Mouse (Mus musculus) gastrocnemius, postnatal 10 days (tissue): ENCODE measurements at regions not wholly inside any gene's neighbourhood (a gene's known extent, or its start where the extent isn't known, plus 50 kb on each side); places are given as distances from the start of the nearest gene placed in this dataset.
A peak's percentile ranks its signal among the peaks of the same experiment; 100 is the strongest.
"Not testable (repeated sequence)": the region's sequence is repeated elsewhere in the genome, so short reads cannot be mapped to it uniquely, and the experiment has no call there.

Experiments
- DNase-seq: peaks from one replicate; pipeline ENCODE4 v3.0.0; 2021; ENCODE audit warnings: mixed read lengths

DNA sequence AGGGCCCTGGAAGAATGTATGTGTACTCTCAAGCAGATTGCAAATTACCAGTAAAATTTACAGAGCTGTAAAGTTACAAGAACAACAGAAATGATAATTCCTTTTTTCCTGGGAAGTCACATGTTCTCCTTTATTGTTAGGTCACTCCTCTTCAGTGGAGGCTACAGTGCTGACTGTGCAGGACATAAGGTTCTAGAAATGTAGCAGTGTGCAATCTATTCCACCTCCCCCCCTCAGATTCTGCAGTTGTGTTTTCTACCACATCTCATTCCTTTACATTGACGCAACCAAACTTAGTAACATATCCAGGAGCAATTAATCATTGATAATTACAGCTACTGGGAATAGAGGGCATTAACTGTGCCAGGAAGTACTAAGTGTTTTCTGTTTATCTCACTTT is 385.3 kb upstream of the Tnc start:
- DNase-seq = no peak

- no peak for DNase-seq
Measured at GRCm38 (mm10) chr4:64437744-64438594, 391.2 kb upstream of the Tnc start.

- no peak for DNase-seq
Measured at GRCm38 (mm10) chr4:64451442-64451841, 404.6 kb upstream of the Tnc start.

GRCm38 (mm10) chr4:64451946-64452345 is 405.1 kb upstream of the Tnc start:
- no peak for DNase-seq

DNA sequence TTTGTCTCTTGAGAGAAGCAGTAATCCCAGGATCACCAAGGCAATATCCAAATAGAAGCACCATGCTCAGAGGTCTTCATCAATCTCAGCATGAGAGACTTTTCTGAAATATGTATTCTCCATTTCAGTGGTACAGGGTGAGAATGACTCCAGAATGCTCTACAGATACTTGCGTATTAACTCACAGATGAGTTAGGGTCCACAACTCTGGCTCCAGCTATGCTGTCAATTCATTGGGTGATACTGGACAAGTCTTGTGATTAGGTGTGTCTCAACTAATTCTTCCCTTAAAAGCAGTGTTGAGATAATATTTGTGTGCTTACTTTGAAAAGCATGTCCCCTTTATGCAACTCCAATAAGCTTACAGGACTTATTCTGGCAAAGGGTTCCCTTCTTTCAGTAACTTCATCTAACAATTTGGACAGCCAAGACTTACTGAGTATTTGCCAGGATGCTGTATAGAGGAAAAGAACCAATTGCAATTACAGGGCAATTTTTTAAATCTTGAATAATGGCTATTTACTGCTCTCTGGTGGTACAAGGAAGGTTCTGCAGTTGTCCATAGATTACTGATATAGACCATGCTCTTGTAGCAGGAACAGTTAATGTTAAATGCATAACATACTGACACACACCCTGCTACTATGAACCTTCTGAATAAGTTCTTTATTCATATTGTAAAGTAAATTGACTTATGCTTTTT is 445.6 kb upstream of the Tnc start:
- DNase-seq = no peak

GRCm38 (mm10) chr4:64497759-64498158 is 450.9 kb upstream of the Tnc start:
- DNase-seq = not testable (repeated sequence)

DNA sequence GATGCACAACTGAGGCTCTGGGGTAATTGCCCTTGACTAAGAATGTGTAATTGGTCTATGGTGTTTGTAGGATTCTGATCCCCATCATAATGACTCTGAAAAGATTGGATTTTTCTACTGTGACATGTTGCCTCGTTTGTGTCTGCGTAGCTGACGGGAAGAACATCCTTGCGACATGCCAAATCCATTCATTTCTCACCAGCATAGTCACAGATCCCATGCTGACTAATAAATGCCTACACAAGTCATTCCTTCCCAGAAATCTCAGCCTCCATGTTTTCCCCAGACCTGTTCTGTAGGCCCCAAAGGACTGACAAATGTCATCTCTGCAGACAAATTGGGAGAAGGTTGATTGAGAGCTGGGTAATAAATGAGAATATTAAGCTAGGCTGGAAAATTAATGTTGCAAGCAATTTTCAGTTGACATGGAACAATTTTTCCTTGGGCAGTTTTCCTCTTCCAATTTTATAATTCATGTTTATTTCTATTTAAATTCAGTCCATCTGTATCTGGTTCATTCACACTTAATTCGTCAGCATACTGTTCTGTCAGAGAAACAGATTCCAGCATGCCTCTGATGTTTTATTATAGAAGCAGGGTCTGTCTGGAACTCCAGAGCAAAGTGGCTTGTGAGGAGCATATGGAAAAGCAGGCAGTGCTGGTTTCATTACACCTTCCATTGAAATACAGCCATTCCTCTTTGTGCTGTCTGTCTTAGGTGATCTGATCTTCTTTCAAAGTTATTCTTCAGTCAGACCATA is 454.0 kb upstream of the Tnc start:
- no peak for DNase-seq

GRCm38 (mm10) chr4:64521883-64522282 is 475.1 kb upstream of the Tnc start:
- DNase-seq = no peak

- DNase-seq = no peak
Measured at GRCm38 (mm10) chr4:64527724-64528332, 481.0 kb upstream of the Tnc start.

GRCm38 (mm10) chr4:64530585-64530984 is 483.8 kb upstream of the Tnc start:
- no peak for DNase-seq

DNA sequence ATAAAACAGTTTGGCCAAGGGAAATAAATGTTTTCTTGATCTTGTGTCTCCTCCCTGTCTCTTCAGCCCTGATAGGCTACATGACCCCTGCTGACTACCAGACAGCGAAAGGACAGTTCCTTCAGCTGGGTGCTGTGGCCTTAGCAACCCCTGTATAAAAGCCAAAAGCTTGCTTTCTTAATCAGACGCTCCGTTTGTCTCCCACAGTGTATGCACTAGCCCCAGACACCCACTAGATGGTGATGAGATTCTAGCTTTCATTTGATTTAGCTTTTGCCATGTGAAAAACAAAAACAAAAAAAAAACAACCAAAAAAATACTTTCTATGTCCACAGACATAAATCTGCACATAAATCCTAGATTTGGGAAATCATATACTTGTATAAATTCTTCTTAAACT is 486.2 kb upstream of the Tnc start:
- no peak for DNase-seq

- peak; percentile 5 for DNase-seq
Measured at GRCm38 (mm10) chr4:64535554-64536253, 488.9 kb upstream of the Tnc start.

DNA sequence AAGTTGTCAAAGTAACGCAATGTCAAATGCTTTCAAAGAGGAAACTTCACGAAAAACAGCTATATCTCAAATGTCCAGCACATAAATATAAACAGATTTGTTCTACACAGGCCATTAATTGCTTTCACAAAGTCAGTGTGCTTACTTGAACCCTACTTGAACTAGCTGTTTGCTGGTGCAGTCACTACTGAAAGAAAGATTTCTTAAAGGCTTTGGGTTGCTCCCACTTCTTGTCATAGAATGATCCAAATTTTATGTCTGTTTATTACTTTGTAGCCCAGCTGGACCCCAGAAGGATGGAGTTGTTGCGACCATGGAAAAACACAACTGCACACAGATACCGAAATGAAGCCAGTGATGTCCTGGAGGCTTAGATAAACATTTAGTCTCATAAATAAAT is 491.2 kb upstream of the Tnc start:
- DNase-seq = no peak

DNA sequence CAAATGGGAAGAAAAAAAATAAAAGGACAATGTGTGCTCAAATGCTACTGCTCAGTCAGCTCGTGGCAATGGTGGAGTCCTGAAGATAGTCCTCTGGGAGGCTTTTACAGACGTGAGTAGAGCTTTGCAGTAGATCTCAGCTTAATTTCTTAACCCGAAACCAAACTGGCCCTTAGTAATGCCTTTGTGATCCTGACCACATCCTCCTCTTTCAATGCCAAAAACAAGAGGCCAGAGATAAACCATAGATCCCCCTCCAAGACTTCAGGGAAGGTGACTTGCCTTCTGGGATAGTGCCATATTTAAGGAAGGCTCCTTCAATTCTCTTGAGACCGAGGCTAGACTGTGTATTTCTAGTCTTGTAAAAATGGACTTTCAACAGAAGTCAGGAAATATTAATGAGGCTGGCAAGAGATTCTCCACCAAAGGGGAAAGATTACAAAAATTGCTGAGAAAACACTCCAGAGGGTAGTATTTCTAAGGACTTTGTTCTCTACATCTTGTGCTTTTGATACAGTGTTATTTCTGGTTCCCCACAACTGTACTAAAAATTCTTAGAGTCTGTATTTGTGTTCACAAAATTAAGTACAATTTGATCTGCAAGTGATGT is 497.9 kb upstream of the Tnc start:
- DNase-seq = no peak

- no peak for DNase-seq
Measured at GRCm38 (mm10) chr4:64546386-64546785, 499.6 kb upstream of the Tnc start.

DNA sequence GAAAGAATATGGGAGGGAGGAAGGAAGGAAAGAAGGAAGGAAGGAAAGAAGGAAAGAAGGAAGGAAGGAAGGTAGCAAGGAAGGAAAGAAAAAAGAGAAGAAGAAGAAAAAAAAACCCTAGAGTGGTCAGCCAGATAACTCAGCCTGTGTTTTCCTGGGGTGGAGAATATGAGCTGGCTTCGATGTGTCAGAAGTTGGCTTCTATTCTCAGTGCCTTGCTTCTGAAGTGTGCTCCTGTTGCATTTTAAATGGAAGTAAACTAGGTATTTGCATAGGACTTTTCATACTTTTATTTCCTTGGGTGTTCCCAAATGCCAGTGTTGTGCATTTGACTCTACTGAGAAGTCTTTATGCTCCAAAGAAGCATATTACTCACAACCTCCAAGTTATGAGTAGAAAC is 515.7 kb upstream of the Tnc start:
- no peak for DNase-seq

DNA sequence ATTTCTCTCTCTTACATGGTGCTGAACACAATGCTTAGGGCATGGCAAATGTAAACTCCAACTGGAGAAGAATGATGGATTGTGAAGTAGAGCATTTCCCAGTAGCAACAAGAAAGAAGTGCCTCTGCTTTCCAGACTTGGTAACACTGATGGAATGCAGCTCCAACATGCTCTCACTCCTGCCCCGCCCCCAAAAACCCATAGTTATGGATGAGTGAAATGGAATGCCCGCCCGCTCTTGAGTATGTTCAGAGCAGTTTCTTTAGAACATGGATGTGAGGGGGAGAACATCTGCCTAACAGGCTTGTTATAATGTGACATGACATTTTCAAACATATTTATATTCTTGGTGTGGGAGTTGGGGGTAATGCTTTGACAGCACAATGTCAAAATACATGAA is 517.2 kb upstream of the Tnc start:
- no peak for DNase-seq

GRCm38 (mm10) chr4:64570666-64571065 is 523.9 kb upstream of the Tnc start:
- no peak for DNase-seq

DNA sequence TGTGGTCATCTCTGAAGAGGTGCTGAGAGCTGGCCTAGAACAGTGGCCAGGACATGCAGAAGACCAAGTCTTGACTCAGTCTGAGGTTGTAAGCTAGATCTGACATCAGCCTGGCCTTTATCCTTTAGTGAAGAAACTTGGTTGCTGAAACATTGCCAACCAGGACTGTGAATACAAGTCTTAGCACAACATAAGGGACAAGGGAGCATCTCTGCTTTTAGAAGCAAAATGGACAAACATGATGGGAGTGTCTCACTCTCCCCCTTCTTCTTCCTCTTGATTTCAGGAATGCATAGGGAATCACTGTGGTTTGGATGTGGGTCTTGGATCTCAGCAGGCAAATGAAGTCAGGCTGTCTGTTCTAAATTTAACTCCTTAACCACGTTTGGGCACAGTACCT is 529.1 kb upstream of the Tnc start:
- no peak for DNase-seq

GRCm38 (mm10) chr4:64595014-64595599 is 528.9 kb upstream of the Pappa start:
- no peak for DNase-seq

- no peak for DNase-seq
Measured at GRCm38 (mm10) chr4:64598465-64598864, 525.5 kb upstream of the Pappa start.
